Mouse (Mus musculus): ENCODE data around the gene Npas4. TPM values are rescaled to one million over a fixed set of nuclear protein-coding genes. Genes with fewer than 3 reads are reported as not detected.
"Not testable (repeated sequence)": the region's sequence is repeated elsewhere in the genome, so short reads cannot be mapped to it uniquely, and the experiment has no call there.

The Npas4 gene
- 10 to 100 TPM; 12.4 to 24.4 TPM for total RNA-seq (2021)

DNA sequence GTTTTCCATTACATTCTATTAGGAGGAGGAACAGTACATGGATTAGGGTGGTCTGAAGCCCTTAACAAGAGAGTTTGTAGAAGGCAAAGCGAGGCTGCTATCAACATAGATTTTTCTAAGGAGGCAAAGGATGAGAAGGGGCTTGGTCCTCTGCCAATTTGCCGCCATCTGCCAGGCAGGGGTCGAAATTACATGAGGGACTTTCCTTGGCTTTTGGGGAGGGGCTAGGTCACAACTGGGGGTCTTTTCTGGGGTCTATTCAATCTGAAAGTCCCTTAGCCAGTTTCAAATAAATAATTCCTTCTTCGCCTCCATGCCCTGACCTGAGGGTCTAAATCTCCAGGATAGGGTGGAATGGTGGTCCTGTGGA lies at the start of gene Npas4:
Gene Npas4 (minus strand): TSS at position 61 of the 370 bp plus-strand sequence.
- intact Hi-C loops (cut with DNase I), result loop anchor here (1.0 to 5.0 kb wide), 2 partner anchors 11 to 593 kb away; partner anchors contain the start of gene Kdm2a
- DNase-seq (ENCODE audit: low spot score in 2 of 2), result no peak

- no peak for DNase-seq (ENCODE audit: low spot score in 2 of 2)
- intact Hi-C loops (cut with DNase I), result no loop called here
Measured at GRCm38 (mm10) chr19:5039301-5040114, 49.4 kb upstream of the Npas4 start.

- DNase-seq (ENCODE audit: low spot score in 2 of 2), result peak; percentile 94 to 95
- intact Hi-C loops (cut with DNase I), result no loop called here
Measured at GRCm38 (mm10) chr19:5038709-5039156, 48.6 kb upstream of the Npas4 start, which contains the start of the genes B4gat1 and AC124502.3. Gene B4gat1 (plus strand): TSS chr19:5038826. Gene AC124502.3 (plus strand): TSS chr19:5038891.

DNA sequence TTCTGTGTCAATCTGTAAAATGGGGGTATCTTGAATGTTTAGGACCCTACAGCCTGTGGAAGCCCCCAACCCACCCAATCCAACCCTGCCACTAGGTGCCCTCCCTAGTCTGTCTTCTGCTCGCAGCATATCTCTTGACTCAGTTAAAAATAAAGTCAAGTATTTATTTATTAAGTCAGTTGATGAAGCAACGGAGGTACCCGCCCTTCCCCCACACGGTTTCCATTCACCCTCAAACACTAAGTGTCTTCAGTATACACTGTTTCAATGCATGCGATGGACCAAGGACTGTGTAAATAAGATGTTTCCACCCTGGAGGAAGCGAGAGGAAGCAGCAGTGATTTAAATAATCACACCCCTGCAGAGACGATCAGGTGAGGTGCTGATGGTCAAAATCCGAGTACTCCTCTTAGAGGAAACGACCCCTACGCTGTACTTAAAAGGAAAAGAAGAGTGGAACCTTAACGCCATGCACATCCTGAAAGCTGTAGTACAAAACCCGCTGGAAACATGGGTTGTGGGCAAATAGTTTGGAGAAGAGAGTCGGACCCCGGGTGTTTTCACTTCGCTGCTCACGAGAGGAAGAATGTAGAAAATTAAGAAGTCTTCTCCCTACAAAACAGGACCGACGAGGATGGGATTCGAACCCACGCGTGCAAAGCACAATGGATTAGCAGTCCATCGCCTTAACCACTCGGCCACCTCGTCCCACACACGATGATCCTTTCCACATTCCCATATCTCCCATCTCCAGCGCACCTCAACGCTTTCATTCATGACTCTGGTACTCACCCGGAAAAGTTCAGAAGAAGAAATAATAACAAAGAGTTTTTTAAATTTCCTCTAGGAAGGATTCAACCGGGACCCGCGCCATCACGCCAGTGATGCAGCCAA lies 47.8 kb upstream of the Npas4 start:
- intact Hi-C loops (cut with DNase I), result no loop called here
- DNase-seq (ENCODE audit: low spot score in 2 of 2), result peak; percentile 84 to 91

GRCm38 (mm10) chr19:5036577-5036976 lies 46.5 kb upstream of the Npas4 start:
- DNase-seq (ENCODE audit: low spot score in 2 of 2), result no peak
- intact Hi-C loops (cut with DNase I), result no loop called here

- intact Hi-C loops (cut with DNase I), result no loop called here
- DNase-seq (ENCODE audit: low spot score in 2 of 2), result no peak
Measured at GRCm38 (mm10) chr19:5032686-5033085, 42.6 kb upstream of the Npas4 start.

- intact Hi-C loops (cut with DNase I), result no loop called here
- DNase-seq (ENCODE audit: low spot score in 2 of 2), result no peak
Measured at GRCm38 (mm10) chr19:5026111-5026510, 36.0 kb upstream of the Npas4 start.

- intact Hi-C loops (cut with DNase I), result no loop called here
- DNase-seq (ENCODE audit: low spot score in 2 of 2), result peak; percentile 87 to 94
Measured at GRCm38 (mm10) chr19:5023621-5024479, 33.7 kb upstream of the Npas4 start, which contains the start of gene Slc29a2. Gene Slc29a2 (plus strand): TSS chr19:5023860.

DNA sequence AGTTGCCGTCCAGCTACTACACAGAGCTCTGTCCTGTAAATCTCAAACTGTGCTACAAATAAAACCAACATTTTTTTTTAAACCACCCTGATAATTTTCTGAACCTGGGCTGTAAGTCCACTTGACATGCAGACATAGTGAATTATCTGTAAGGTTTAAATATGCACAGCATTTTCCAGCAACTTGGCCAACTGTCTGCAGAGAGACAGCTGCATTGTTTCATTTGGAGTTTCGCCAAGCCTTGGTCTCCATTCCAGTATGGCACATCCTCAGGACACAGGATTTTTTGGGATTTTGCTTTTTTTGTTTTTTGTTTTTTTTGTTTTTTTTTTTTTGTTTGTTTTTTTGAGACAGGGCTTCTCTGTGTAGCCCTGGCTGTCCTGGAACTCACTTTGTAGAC lies 31.3 kb upstream of the Npas4 start:
- DNase-seq (ENCODE audit: low spot score in 2 of 2), result no peak
- intact Hi-C loops (cut with DNase I), result no loop called here

GRCm38 (mm10) chr19:5018191-5018590 lies 28.1 kb upstream of the Npas4 start:
- DNase-seq (ENCODE audit: low spot score in 2 of 2), result no peak
- intact Hi-C loops (cut with DNase I), result loop anchor here (5.0 kb wide), 2 partner anchors 36 to 54 kb away; no protein-coding TSS in a partner anchor

GRCm38 (mm10) chr19:5017611-5018010 lies 27.5 kb upstream of the Npas4 start:
- intact Hi-C loops (cut with DNase I), result loop anchor here (5.0 kb wide), 2 partner anchors 35 to 55 kb away; no protein-coding TSS in a partner anchor
- DNase-seq (ENCODE audit: low spot score in 2 of 2), result no peak

GRCm38 (mm10) chr19:5016782-5017181 lies 26.7 kb upstream of the Npas4 start:
- intact Hi-C loops (cut with DNase I), result loop anchor here (5.0 kb wide), 2 partner anchors 34 to 56 kb away; no protein-coding TSS in a partner anchor
- DNase-seq (ENCODE audit: low spot score in 2 of 2), result peak; percentile 44 to 58

GRCm38 (mm10) chr19:5016221-5016742 lies 26.2 kb upstream of the Npas4 start:
- no peak for DNase-seq (ENCODE audit: low spot score in 2 of 2)
- intact Hi-C loops (cut with DNase I), result loop anchor here (5.0 kb wide), 2 partner anchors 34 to 56 kb away; no protein-coding TSS in a partner anchor

DNA sequence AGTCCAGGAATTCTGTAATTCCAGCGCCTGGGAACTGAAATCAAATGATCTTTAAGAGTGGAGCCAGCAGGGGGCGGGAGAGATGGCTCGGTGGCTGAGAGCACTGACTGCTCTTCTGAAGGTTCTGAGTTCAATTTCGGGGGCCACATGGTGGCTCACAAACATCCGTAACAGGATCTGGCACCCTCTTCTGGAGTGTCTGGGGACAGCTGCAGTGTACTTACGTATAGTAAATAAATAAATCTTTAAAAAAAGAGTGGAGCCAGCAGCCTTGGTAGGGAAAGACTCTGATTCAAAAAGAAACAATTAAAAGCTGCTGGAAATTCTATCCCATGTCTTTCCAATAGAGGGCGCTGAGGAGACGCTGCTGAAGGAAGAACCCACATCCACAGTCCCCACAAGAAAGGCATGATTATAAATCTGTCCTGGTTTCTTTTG lies 24.9 kb upstream of the Npas4 start:
- no peak for DNase-seq (ENCODE audit: low spot score in 2 of 2)
- intact Hi-C loops (cut with DNase I), result loop anchor here (5.0 kb wide), 2 partner anchors 33 to 57 kb away; no protein-coding TSS in a partner anchor

DNA sequence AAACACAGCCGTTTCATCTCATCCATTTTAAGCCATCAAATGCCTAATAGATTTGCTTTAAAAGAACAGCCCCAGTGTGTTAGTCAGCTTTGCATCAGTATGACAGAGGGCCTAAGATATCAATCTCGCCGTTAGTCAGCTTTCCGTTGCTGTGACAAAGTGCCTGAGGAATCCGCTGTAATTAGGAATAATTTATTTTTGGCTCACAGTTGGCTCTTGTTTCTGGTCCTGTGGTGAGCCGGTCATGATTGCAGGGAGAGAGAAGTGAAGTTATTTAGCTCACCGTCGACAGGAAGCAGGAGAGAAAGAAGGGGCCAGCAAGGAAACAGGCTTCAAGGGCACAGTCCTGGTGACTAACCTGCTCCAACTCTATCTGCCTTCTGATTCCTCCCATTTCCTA lies 23.0 kb upstream of the Npas4 start:
- intact Hi-C loops (cut with DNase I), result no loop called here
- no peak for DNase-seq (ENCODE audit: low spot score in 2 of 2)

- intact Hi-C loops (cut with DNase I), result loop anchor here (5.0 kb wide), 1 partner anchor 43 kb away; the partner anchor contains the start of gene Mrpl11
- no peak for DNase-seq (ENCODE audit: low spot score in 2 of 2)
Measured at GRCm38 (mm10) chr19:5004925-5005324, 14.8 kb upstream of the Npas4 start.

- intact Hi-C loops (cut with DNase I), result loop anchor here (5.0 kb wide), 1 partner anchor 41 kb away; the partner anchor contains the start of gene Mrpl11
- DNase-seq (ENCODE audit: low spot score in 2 of 2), result not testable (repeated sequence)
Measured at GRCm38 (mm10) chr19:5003644-5004043, 13.5 kb upstream of the Npas4 start.

DNA sequence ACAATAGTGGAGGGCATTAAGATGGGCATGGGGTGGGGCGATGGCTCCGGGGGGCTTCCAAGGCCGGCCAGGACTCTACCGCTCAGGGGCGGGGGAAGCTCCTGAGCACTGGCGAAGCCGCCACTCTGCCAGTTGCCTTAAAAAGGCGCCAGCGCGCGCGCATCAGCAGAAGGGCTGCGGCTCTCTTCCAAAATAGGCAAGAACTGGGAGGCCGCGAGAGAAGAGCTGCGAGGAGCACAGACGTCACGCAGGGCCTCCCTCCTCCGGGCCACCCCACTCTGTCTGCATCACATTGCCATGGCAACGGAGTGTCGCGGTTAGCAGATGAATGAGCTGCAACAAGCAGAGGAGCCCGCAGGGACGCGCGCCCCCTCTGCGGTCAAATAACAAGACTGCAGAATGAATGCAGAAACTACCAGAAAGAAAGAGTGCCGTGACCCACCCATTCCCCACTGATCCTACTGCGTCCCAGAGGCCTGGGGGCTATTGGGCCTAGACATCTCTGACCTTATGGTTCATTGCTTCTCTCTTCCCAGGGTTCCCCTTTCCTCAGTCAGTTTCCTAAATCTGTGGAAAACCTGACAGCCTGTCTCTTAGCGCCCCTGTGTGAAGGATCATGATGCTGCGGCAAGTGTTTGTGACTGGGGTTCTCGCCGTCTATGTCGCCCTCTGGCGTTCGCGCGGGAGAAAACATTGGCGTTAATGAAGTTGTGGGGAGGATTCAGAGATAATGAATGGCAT lies 11.7 kb upstream of the Npas4 start:
- intact Hi-C loops (cut with DNase I), result loop anchor here (1.0 to 5.0 kb wide), 3 partner anchors 12 to 40 kb away; partner anchors contain the start of genes Mrpl11 and Npas4
- DNase-seq (ENCODE audit: low spot score in 2 of 2), result peak; percentile 96 to 99
